Mouse (Mus musculus) midbrain, embryonic 13.5 days (tissue): ENCODE data around the gene Smad6. TPM values are rescaled to one million over a fixed set of nuclear protein-coding genes. Genes with fewer than 3 reads are reported as not detected.

ENCODE experiments used
- ATAC-seq: fragments of 200-750 bp; cut with Nextera tagmentation; 2 replicates; pipeline ENCODE4 v1.8.0; 2017; ENCODE audit warnings: mild to moderate bottlenecking, moderate TSS enrichment, moderate library complexity
- H3K27ac ChIP-seq: fragments of 300-500 bp; sonication (generic); 2 replicates; pipeline ENCODE4 v1.5.1; 2015; ENCODE audit warnings: inconsistent platforms, mild to moderate bottlenecking, moderate library complexity
- H3K27me3 ChIP-seq: fragments of 300-500 bp; sonication (generic); 2 replicates; pipeline ENCODE4 v1.6.1; 2015; ENCODE audit warnings: mild to moderate bottlenecking, inconsistent platforms
- H3K36me3 ChIP-seq: fragments of 300-500 bp; sonication (generic); 2 replicates; pipeline ENCODE4 v1.6.1; 2015; ENCODE audit warnings: mild to moderate bottlenecking, inconsistent platforms
- H3K4me1 ChIP-seq: fragments of 300-500 bp; sonication (generic); replicated peaks from 2 replicates; pipeline ENCODE4 v1.6.1; 2015; ENCODE audit warnings: inconsistent platforms
- H3K4me2 ChIP-seq: fragments of 300-500 bp; sonication (generic); replicated peaks from 2 replicates; pipeline ENCODE4 v1.6.1; 2015; ENCODE audit warnings: moderate library complexity, mild to moderate bottlenecking, inconsistent platforms
- H3K4me3 ChIP-seq: fragments of 300-500 bp; sonication (generic); replicated peaks from 2 replicates; pipeline ENCODE4 v1.5.1; 2015; ENCODE audit warnings: mild to moderate bottlenecking, inconsistent platforms
- H3K9ac ChIP-seq: fragments of 300-500 bp; sonication (generic); replicated peaks from 2 replicates; pipeline ENCODE4 v1.6.1; 2015; ENCODE audit warnings: mild to moderate bottlenecking, inconsistent platforms
- H3K9me3 ChIP-seq: fragments of 300-500 bp; sonication (generic); 2 replicates; pipeline ENCODE4 v1.6.1; 2016; ENCODE audit warnings: mild to moderate bottlenecking, inconsistent platforms
- WGBS: fragments of 180-500 bp; shearing (Covaris S2); methylation state at CpG from one replicate; pipeline ENCODE4 v1.1.7; 2015; 5-methylcytosine and 5-hydroxymethylcytosine counted together
- polyA plus RNA-seq: library from polyadenylated mRNA; unstranded; fragments of >200 nt; fragmentation: Nextera tagmentation; extraction: Ambion mirVana; gene quantifications from 2 replicates; pipeline ENCODE4 v1.2.1, GENCODE M21; 2015

Gene Smad6
- polyA plus RNA-seq, 1 experiment from 2014 or later, result 2.4 TPM

GRCm38 (mm10) chr9:63919708-63920107, 102.2 kb downstream of the Smad6 start:
- H3K4me2 ChIP-seq, result no peak overlapping the region
- no peak overlapping the region for H3K9ac ChIP-seq
- H3K27ac ChIP-seq, result no peak overlapping the region
- ATAC-seq, result no peak
- H3K36me3 ChIP-seq, result no peaks in the 10 kb centered on the region
- H3K4me1 ChIP-seq, result peaks cover 7% of the 10 kb centered on the region
- peaks cover 5% of the 10 kb centered on the region; the same call in 1 of the 2 replicates for H3K27me3 ChIP-seq
- 91% methylated on average over 3 of the region's 3 CpGs for WGBS
- no peak overlapping the region for H3K4me3 ChIP-seq
- peaks cover 4% of the 10 kb centered on the region; the same call in 1 of the 2 replicates for H3K9me3 ChIP-seq

- 85% methylated on average over 18 of the region's 18 CpGs for WGBS
- H3K4me2 ChIP-seq, result no peak overlapping the region
- peaks cover 7% of the 10 kb centered on the region for H3K4me1 ChIP-seq
- no peaks in the 10 kb centered on the region for H3K36me3 ChIP-seq
- no peak overlapping the region for H3K9ac ChIP-seq
- peaks cover 5% of the 10 kb centered on the region; the same call in 1 of the 2 replicates for H3K27me3 ChIP-seq
- H3K9me3 ChIP-seq, result peaks cover 4% of the 10 kb centered on the region; the same call in 1 of the 2 replicates
- no peak overlapping the region for H3K4me3 ChIP-seq
- ATAC-seq, result no peak
- no peak overlapping the region for H3K27ac ChIP-seq
Observed at GRCm38 (mm10) chr9:63919001-63919555, 102.8 kb downstream of the Smad6 start.

GRCm38 (mm10) chr9:63918245-63918644, 103.6 kb downstream of the Smad6 start:
- no peak overlapping the region for H3K4me2 ChIP-seq
- no peak overlapping the region for H3K9ac ChIP-seq
- H3K27ac ChIP-seq, result no peak overlapping the region
- peaks cover 4% of the 10 kb centered on the region; the same call in 1 of the 2 replicates for H3K9me3 ChIP-seq
- no peaks in the 10 kb centered on the region for H3K36me3 ChIP-seq
- peaks cover 5% of the 10 kb centered on the region; the same call in 1 of the 2 replicates for H3K27me3 ChIP-seq
- peaks cover 4% of the 10 kb centered on the region for H3K4me1 ChIP-seq
- ATAC-seq, result 0 out of 2 replicates have a peak, but pooled peaks have one; percentile 45
- no peak overlapping the region for H3K4me3 ChIP-seq
- WGBS, result 63% methylated on average over 4 of the region's 4 CpGs

- Histone ChIP-seq H3K4me3 (no peak overlapping the region), H3K4me2 (no peak overlapping the region), H3K27me3 (peaks cover 5% of the 10 kb centered on the region; the same call in 1 of the 2 replicates), H3K9me3 (no peaks in the 10 kb centered on the region), H3K27ac (no peak overlapping the region), H3K36me3 (no peaks in the 10 kb centered on the region), H3K4me1 (peaks cover 9% of the 10 kb centered on the region; the same call in 1 of the 2 replicates), H3K9ac (no peak overlapping the region)
- WGBS, result 72% methylated on average over 6 of the region's 6 CpGs
- ATAC-seq, result no peak
Observed at GRCm38 (mm10) chr9:63916441-63916840, 105.4 kb downstream of the Smad6 start.

GRCm38 (mm10) chr9:63915976-63916375, 105.9 kb downstream of the Smad6 start:
- H3K9ac ChIP-seq, result no peak overlapping the region
- H3K4me1 ChIP-seq, result peaks cover 9% of the 10 kb centered on the region; the same call in 1 of the 2 replicates
- H3K27me3 ChIP-seq, result peaks cover 5% of the 10 kb centered on the region; the same call in 1 of the 2 replicates
- 64% methylated on average over 5 of the region's 5 CpGs for WGBS
- H3K36me3 ChIP-seq, result no peaks in the 10 kb centered on the region
- no peaks in the 10 kb centered on the region for H3K9me3 ChIP-seq
- ATAC-seq, result no peak
- no peak overlapping the region for H3K27ac ChIP-seq
- H3K4me2 ChIP-seq, result no peak overlapping the region
- H3K4me3 ChIP-seq, result no peak overlapping the region

GRCm38 (mm10) chr9:63914944-63915343, 106.9 kb downstream of the Smad6 start:
- WGBS, result 93% methylated on average over 5 of the region's 5 CpGs
- H3K9me3 ChIP-seq, result no peaks in the 10 kb centered on the region
- H3K4me3 ChIP-seq, result no peak overlapping the region
- peaks cover 9% of the 10 kb centered on the region; the same call in 1 of the 2 replicates for H3K4me1 ChIP-seq
- H3K36me3 ChIP-seq, result no peaks in the 10 kb centered on the region
- H3K27me3 ChIP-seq, result peaks cover 5% of the 10 kb centered on the region
- H3K27ac ChIP-seq, result no peak overlapping the region
- no peak for ATAC-seq
- H3K9ac ChIP-seq, result no peak overlapping the region
- no peak overlapping the region for H3K4me2 ChIP-seq

GRCm38 (mm10) chr9:63912051-63912450, 109.8 kb downstream of the Smad6 start:
- Histone ChIP-seq H3K4me2 (no peak overlapping the region), H3K9ac (no peak overlapping the region), H3K27ac (no peak overlapping the region), H3K9me3 (no peaks in the 10 kb centered on the region), H3K4me3 (no peak overlapping the region), H3K27me3 (peaks cover 5% of the 10 kb centered on the region), H3K36me3 (no peaks in the 10 kb centered on the region), H3K4me1 (peaks cover 9% of the 10 kb centered on the region; the same call in 1 of the 2 replicates)
- no peak for ATAC-seq
- 52% methylated on average over 9 of the region's 9 CpGs for WGBS

- no peaks in the 10 kb centered on the region; the same call in 1 of the 2 replicates for H3K27me3 ChIP-seq
- 16% methylated on average over 5 of the region's 5 CpGs for WGBS
- no peak overlapping the region for H3K4me3 ChIP-seq
- H3K9ac ChIP-seq, result no peak overlapping the region
- H3K9me3 ChIP-seq, result no peaks in the 10 kb centered on the region
- no peaks in the 10 kb centered on the region for H3K36me3 ChIP-seq
- no peak overlapping the region for H3K27ac ChIP-seq
- H3K4me1 ChIP-seq, result peaks cover 9% of the 10 kb centered on the region; the same call in 1 of the 2 replicates
- H3K4me2 ChIP-seq, result no peak overlapping the region
- ATAC-seq, result no peak
Observed at GRCm38 (mm10) chr9:63909618-63910017, 112.2 kb downstream of the Smad6 start.

- Histone ChIP-seq H3K27ac (no peak overlapping the region), H3K36me3 (no peaks in the 10 kb centered on the region), H3K4me3 (no peak overlapping the region), H3K9me3 (peaks cover 4% of the 10 kb centered on the region; the same call in 1 of the 2 replicates), H3K9ac (no peak overlapping the region), H3K4me2 (no peak overlapping the region), H3K27me3 (no peaks in the 10 kb centered on the region), H3K4me1 (no peaks in the 10 kb centered on the region)
- WGBS, result 83% methylated on average over 2 of the region's 2 CpGs
- no peak for ATAC-seq
Observed at GRCm38 (mm10) chr9:63904543-63904942, 117.3 kb downstream of the Smad6 start.

Other genes with a start within 250 kb of the Smad6 start
- not detected in 2 replicates for gene Lctl, start 95.1 kb upstream of the Smad6 start, polyA plus RNA-seq
- 9.3 and 10.9 TPM in 2 replicates for gene Zwilch, start 151.0 kb upstream of the Smad6 start, polyA plus RNA-seq
- 668 and 675 TPM in 2 replicates for gene Rpl4, start 151.3 kb upstream of the Smad6 start, polyA plus RNA-seq
- 39.2 and 44.9 TPM in 2 replicates for gene Snapc5, start 157.2 kb upstream of the Smad6 start, polyA plus RNA-seq
- gene Uchl4, start 213.1 kb upstream of the Smad6 start, polyA plus RNA-seq, result 2.8 and 3.7 TPM in 2 replicates
- gene Map2k1, start 231.6 kb upstream of the Smad6 start, polyA plus RNA-seq, result 41.6 and 46.6 TPM in 2 replicates